11 mouse cellular contexts compared by ENCODE assay signal in the genomic region with DNA sequence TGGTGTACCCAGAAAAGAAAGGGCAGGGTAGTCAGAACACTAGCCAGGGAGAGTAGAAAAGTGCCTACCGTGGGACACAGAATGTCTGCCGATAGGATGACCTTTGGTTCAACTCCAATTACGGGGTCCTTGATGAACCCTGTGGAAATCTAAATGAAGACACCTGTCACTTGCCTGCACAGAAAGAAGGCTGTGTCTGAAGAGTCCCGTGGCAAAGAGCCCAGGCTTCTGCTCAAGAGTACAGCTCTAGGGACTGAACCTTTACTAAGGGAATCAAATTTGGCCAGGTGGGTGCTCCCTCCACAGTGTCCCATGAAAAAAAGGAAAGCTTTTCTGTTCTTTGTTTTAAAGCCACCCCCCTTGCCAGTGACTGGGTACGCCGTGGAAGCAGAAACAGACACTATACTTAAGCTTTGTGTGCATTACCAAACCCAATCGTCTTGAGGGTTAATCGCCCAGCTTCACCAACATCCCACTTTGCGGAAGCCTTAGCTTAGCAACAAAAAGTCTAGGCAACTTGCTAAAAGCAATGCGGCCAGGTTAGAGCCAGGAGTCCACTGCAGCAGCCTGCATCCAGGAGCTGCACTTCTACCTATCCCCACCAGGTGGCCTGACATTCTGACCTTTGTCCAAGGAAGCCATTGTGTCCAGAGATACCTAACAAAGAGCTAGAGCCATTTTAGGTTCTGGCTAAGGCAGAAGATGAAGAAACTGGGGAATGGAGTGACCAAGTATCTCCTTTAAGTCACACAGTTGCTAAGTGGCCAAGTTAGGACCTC.
DNase-seq lines count a peak whose midpoint lies in the region; ATAC-seq and TF ChIP-seq lines count a peak whose summit lies in the region.
"Had no signal": no experiment of that assay in that cellular context is flagged by ENCODE, and none has a peak within 500 bp of the region (broad histone marks: within the 10 kb centered on the region; RNA-seq: fewer than 3 reads in every experiment).

No protein-coding gene starts in this region.

- DNase-seq in left cerebral cortex, adult 2 months (ENCODE audit: extremely low spot score in 1 of 2, low spot score in 2 of 2) = no peak
- DNase-seq in left cerebral cortex, postnatal 10 days (ENCODE audit: extremely low spot score in 1 of 2, low spot score in 2 of 2) = no peak
- peak; percentile 60 for DNase-seq in MN1 (ENCODE audit: low spot score)
- DNase-seq in cerebellum, postnatal 10 days = peak; percentile 67 to 77
- no peak for DNase-seq in left cerebral cortex, postnatal 14 days (ENCODE audit: low spot score in 2 of 2)

- no peak overlapping the region for H3K4me3 ChIP-seq in left cerebral cortex, adult 2 months
- H3K4me3 ChIP-seq in intestine, embryonic 15.5 days (replicated peaks) = no peak overlapping the region
- no peak overlapping the region for H3K4me3 ChIP-seq in forebrain, embryonic 16.5 days (replicated peaks; ENCODE audit: low read length)
- H3K4me3 ChIP-seq: embryonic facial prominence, embryonic 15.5 days; lung, embryonic 15.5 days; stomach, embryonic 15.5 days had no signal

- H3K27me3 ChIP-seq in intestine, embryonic 15.5 days (replicated peaks) = no peaks in the 10 kb centered on the region
- no peaks in the 10 kb centered on the region for H3K27me3 ChIP-seq in forebrain, embryonic 16.5 days (replicated peaks; ENCODE audit: control insufficient read depth, insufficient read depth, low read length)
- H3K27me3 ChIP-seq: embryonic facial prominence, embryonic 15.5 days; lung, embryonic 15.5 days; stomach, embryonic 15.5 days had no signal

- no peak overlapping the region for H3K9ac ChIP-seq in intestine, embryonic 15.5 days
- H3K9ac ChIP-seq in forebrain, embryonic 16.5 days (replicated peaks; ENCODE audit: low read depth, low read length) = no peak overlapping the region
- H3K9ac ChIP-seq: embryonic facial prominence, embryonic 15.5 days; lung, embryonic 15.5 days; stomach, embryonic 15.5 days had no signal

- intact Hi-C loops in left cerebral cortex, adult 2 months (cut with DNase I) = no loop called here
- intact Hi-C loops in left cerebral cortex, postnatal 10 days (cut with DNase I) = no loop called here
- intact Hi-C loops in left cerebral cortex, postnatal 14 days (cut with DNase I) = no loop called here

- H3K4me2 ChIP-seq in intestine, embryonic 15.5 days (replicated peaks) = no peak overlapping the region
- no peak overlapping the region for H3K4me2 ChIP-seq in forebrain, embryonic 16.5 days (ENCODE audit: low read length)
- H3K4me2 ChIP-seq: embryonic facial prominence, embryonic 15.5 days; lung, embryonic 15.5 days; stomach, embryonic 15.5 days had no signal

- H3K9me3 ChIP-seq in intestine, embryonic 15.5 days = no peaks in the 10 kb centered on the region
- no peaks in the 10 kb centered on the region for H3K9me3 ChIP-seq in forebrain, embryonic 16.5 days (ENCODE audit: control insufficient read depth, low read length)
- H3K9me3 ChIP-seq: embryonic facial prominence, embryonic 15.5 days; lung, embryonic 15.5 days; stomach, embryonic 15.5 days had no signal

- ATAC-seq in megakaryocyte progenitor cell, adult 5-6 weeks (replicated peaks; ENCODE audit: poor library complexity) = 0 out of 2 replicates have a peak, but pooled peaks have one; percentile 50
- no peak for ATAC-seq in intestine, embryonic 15.5 days
- no peak for ATAC-seq in forebrain, embryonic 16.5 days

- WGBS in intestine, embryonic 15.5 days = 78% methylated on average over 10 of the region's 10 CpGs
- WGBS in forebrain, embryonic 16.5 days = 75% methylated on average over 10 of the region's 10 CpGs

- no peaks in the 10 kb centered on the region for H3K4me1 ChIP-seq in intestine, embryonic 15.5 days (replicated peaks)
- H3K4me1 ChIP-seq in forebrain, embryonic 16.5 days (replicated peaks; ENCODE audit: control insufficient read depth, insufficient read depth, low read length) = peaks cover 7% of the 10 kb centered on the region
- H3K4me1 ChIP-seq: embryonic facial prominence, embryonic 15.5 days; lung, embryonic 15.5 days; stomach, embryonic 15.5 days had no signal

- no peak overlapping the region for H3K27ac ChIP-seq in left cerebral cortex, adult 2 months
- H3K27ac ChIP-seq in intestine, embryonic 15.5 days = no peak overlapping the region
- H3K27ac ChIP-seq in forebrain, embryonic 16.5 days (ENCODE audit: low read length) = no peak overlapping the region
- H3K27ac ChIP-seq: embryonic facial prominence, embryonic 15.5 days; lung, embryonic 15.5 days; stomach, embryonic 15.5 days had no signal

- TF ChIP-seq CTCF in left cerebral cortex, adult 2 months (IDR thresholded peaks at IDR 0.05) = peak; percentile 64

- H3K36me3 ChIP-seq in intestine, embryonic 15.5 days = no peaks in the 10 kb centered on the region
- H3K36me3 ChIP-seq in forebrain, embryonic 16.5 days (ENCODE audit: control insufficient read depth, insufficient read depth) = no peaks in the 10 kb centered on the region
- H3K36me3 ChIP-seq: embryonic facial prominence, embryonic 15.5 days; lung, embryonic 15.5 days; stomach, embryonic 15.5 days had no signal

Comparison
In these comparisons a context has a peak if more than half of its experiments do, and no peak if none do; other contexts are left out.
1. DNase-seq: peak in MN1 (single experiment) and cerebellum, postnatal 10 days (2 of 2); none in left cerebral cortex, adult 2 months (0 of 2), left cerebral cortex, postnatal 10 days (0 of 2) and left cerebral cortex, postnatal 14 days (0 of 2).